Mouse (Mus musculus) cerebellum, adult 2 months (tissue): Measurements from ENCODE around the gene Gstm4. TPM values are rescaled to one million over a fixed set of nuclear protein-coding genes. Genes with fewer than 3 reads are reported as not detected.
A peak's percentile ranks its signal among the peaks of the same experiment; 100 is the strongest.

Source experiments
- DNase-seq, 2 experiments: peaks; one replicate each; pipeline ENCODE4 v3.0.0; 2021
- H3K27ac ChIP-seq: fragments of 200-500 bp; 2 replicates; pipeline ENCODE4 v1.5.1; 2012; ENCODE audit warnings: low read length, control low read depth, inconsistent platforms; ENCODE audit not compliant: insufficient read depth
- H3K27me3 ChIP-seq: fragments of 200-500 bp; 2 replicates; pipeline ENCODE4 v1.6.1; 2012; ENCODE audit warnings: inconsistent platforms, mild to moderate bottlenecking, low read length, moderate library complexity; ENCODE audit not compliant: control insufficient read depth, insufficient read depth
- H3K4me1 ChIP-seq: fragments of 200-500 bp; 2 replicates; pipeline ENCODE4 v1.6.1; 2011; ENCODE audit warnings: low read length; ENCODE audit not compliant: control insufficient read depth, insufficient read depth
- H3K4me3 ChIP-seq: fragments of 200-500 bp; replicated peaks from 2 replicates; pipeline ENCODE3; 2011; ENCODE audit warnings: mild to moderate bottlenecking, low read depth, low read length, control low read depth; ENCODE audit not compliant: insufficient read depth
- CTCF ChIP-seq: fragments of 200-500 bp; IDR thresholded peaks from 2 replicates; pipeline ENCODE4 v1.5.1; 2011; ENCODE audit warnings: low read depth, mild to moderate bottlenecking, control low read depth, low read length, moderate library complexity, borderline replicate concordance; ENCODE audit not compliant: insufficient read depth
- POLR2A ChIP-seq: fragments of 200-500 bp; IDR thresholded peaks from 2 replicates; pipeline ENCODE4 v1.6.1; 2011; ENCODE audit warnings: low read length, control low read depth, borderline replicate concordance; ENCODE audit not compliant: insufficient read depth
- WGBS: fragments of 180-500 bp; shearing (Covaris S2); methylation state at CpG from one replicate; pipeline ENCODE4 v1.1.7; 2018; 5-methylcytosine and 5-hydroxymethylcytosine counted together
- polyA plus RNA-seq: library from polyadenylated mRNA; depleted of rRNA; stranded (reverse); fragments of >200 nt; gene quantifications from 2 replicates; pipeline ENCODE4 v1.2.3, GENCODE M21; 2012

Gene Gstm4
- polyA plus RNA-seq, 1 experiment, result 11.8 TPM

DNA sequence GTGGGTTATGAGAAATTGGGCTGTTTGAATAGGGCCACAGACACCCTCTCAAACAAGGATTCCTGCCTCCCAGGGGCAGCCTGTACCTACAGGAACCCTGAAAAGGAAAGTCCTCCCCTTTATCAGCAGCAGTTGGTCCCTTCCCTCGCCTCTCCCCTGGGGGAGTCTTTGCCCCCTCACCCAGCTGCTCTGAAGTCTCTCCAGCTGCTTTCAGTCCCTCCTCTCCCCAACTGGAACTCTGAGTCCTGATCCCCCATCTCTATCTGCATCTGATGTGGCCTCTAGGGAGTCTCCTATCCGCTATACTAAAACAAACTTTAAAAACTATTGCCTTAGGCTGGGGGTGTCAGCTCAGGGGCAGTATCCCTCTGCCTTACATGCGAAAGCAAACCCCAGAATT lies 42.6 kb upstream of the Gstm4 start:
- Histone ChIP-seq H3K4me1 (peaks cover 17% of the 10 kb centered on the region), H3K27ac (no peak overlapping the region), H3K27me3 (no peaks in the 10 kb centered on the region), H3K4me3 (no peak overlapping the region)
- no peak for TF ChIP-seq CTCF
- no peak for TF ChIP-seq POLR2A
- WGBS, result 82% methylated on average over 3 of the region's 3 CpGs
- no peak for DNase-seq

- TF ChIP-seq POLR2A (no peak), CTCF (no peak)
- 2% methylated on average over 29 of the region's 29 CpGs for WGBS
- Histone ChIP-seq H3K4me3 (peak within 1 kb of the TSS; percentile 95), H3K4me1 (peaks cover 25% of the 10 kb centered on the region), H3K27me3 (no peaks in the 10 kb centered on the region), H3K27ac (peak within 1 kb of the TSS; percentile 97)
- peak; percentile 61 to 72 for DNase-seq
Measured at GRCm38 (mm10) chr3:108086470-108086979, 41.8 kb upstream of the Gstm4 start, which contains the start of gene Ampd2. Gene Ampd2 (minus strand): TSS chr3:108086651.

GRCm38 (mm10) chr3:108085721-108086469 lies 41.2 kb upstream of the Gstm4 start:
- H3K27ac ChIP-seq, result peak overlapping the region; percentile 97
- under 1% methylated on average over 31 of the region's 31 CpGs for WGBS
- peak overlapping the region; percentile 95 for H3K4me3 ChIP-seq
- no peaks in the 10 kb centered on the region for H3K27me3 ChIP-seq
- peaks cover 25% of the 10 kb centered on the region for H3K4me1 ChIP-seq
- peak; percentile 87 to 89 for DNase-seq
- TF ChIP-seq POLR2A (peak; percentile 35; the same call in 1 of the 2 replicates), CTCF (no peak)

DNA sequence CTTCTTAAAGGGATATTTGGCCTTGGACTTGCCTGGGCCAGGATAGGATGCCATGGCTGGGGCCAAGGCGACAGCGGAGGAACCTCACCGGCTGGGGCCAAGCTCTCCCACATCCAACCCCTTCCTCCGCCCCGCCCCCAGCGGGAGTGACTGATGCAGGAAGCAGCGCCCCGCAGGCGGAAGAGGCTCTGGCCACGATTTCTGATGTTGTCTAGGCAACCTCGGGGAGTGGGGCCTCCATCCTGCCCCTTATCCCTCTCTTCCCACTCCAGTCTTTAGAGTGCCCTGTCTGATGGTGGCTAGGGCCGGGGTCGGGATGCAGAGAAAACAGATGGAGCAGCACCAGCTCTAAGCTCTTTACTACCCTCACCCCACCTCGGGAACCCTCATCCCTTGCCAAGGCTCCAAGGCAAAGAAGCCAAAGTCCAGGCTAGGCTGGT lies 40.6 kb upstream of the Gstm4 start:
- Histone ChIP-seq H3K27ac (peak overlapping the region; percentile 97), H3K4me1 (peaks cover 25% of the 10 kb centered on the region), H3K4me3 (peak overlapping the region; percentile 95), H3K27me3 (no peaks in the 10 kb centered on the region)
- TF ChIP-seq CTCF (no peak), POLR2A (peak; percentile 55; the same call in 1 of the 2 replicates)
- WGBS, result under 1% methylated on average over 14 of the region's 14 CpGs
- DNase-seq, result peak; percentile 96

DNA sequence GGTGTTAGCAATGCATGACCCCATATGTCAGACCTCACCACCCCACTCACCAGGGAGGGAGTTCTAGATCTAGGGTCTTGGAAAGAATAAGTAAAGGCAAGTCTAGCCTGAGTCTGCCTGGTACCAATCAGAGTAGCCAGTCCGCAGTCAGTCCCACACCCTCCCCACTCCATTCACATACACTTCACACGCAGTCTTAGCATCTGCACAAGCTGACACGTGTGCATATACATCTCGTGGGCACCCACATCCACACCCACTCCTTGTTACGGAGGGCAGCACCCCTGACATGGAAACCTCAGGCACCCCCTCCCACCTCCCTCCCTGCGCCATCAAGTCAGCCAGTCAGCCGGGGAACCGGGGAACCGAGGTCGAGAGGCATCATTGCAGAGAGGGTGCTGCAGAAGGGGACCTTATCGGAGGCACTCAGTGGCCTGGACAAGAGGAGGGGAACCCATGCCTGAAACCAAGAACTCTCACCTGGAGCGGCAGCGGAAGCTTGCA lies 40.1 kb upstream of the Gstm4 start:
- no peaks in the 10 kb centered on the region for H3K27me3 ChIP-seq
- peaks cover 25% of the 10 kb centered on the region for H3K4me1 ChIP-seq
- H3K27ac ChIP-seq, result peak overlapping the region; percentile 97
- 1% methylated on average over 13 of the region's 13 CpGs for WGBS
- no peak for TF ChIP-seq POLR2A
- DNase-seq, result no peak
- H3K4me3 ChIP-seq, result peak overlapping the region; percentile 95

DNA sequence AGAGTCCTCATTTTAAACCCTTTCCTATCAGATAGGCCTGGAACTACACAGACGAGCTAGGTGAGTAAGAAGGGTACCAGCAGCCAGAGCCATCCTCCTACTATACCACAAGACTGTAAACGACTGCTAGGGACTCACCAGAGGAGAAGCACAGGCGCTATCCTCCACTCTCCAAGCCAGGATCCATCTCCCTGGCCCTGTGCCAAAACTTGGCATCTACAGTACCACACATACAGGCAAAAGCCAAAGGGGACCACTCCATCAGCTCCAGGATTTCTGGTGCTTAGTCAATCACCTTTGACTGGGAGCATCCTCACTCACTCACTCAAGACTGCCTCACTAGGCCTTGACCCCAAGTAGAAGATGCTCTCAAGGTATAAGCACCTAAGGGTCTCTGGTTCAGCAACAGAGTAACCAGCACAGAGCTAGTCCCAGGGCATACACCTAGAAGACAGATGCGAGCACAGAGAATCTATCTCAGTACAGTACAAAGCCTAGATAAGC lies 39.3 kb upstream of the Gstm4 start:
- Histone ChIP-seq H3K27ac (0 out of 2 replicates have a peak overlapping the region, but pooled peaks have one; percentile 17), H3K4me1 (peaks cover 25% of the 10 kb centered on the region), H3K27me3 (no peaks in the 10 kb centered on the region), H3K4me3 (peak overlapping the region; percentile 47)
- no peak for TF ChIP-seq POLR2A
- TF ChIP-seq CTCF, result no peak
- WGBS, result 35% methylated on average over 4 of the region's 4 CpGs
- peak; percentile 53 to 66 for DNase-seq

- TF ChIP-seq POLR2A, result no peak
- TF ChIP-seq CTCF, result no peak
- Histone ChIP-seq H3K27me3 (no peaks in the 10 kb centered on the region), H3K4me3 (no peak overlapping the region), H3K4me1 (peaks cover 25% of the 10 kb centered on the region), H3K27ac (no peak overlapping the region)
- 63% methylated on average over 2 of the region's 2 CpGs for WGBS
- no peak for DNase-seq
Measured at GRCm38 (mm10) chr3:108083161-108083560, 38.5 kb upstream of the Gstm4 start.

DNA sequence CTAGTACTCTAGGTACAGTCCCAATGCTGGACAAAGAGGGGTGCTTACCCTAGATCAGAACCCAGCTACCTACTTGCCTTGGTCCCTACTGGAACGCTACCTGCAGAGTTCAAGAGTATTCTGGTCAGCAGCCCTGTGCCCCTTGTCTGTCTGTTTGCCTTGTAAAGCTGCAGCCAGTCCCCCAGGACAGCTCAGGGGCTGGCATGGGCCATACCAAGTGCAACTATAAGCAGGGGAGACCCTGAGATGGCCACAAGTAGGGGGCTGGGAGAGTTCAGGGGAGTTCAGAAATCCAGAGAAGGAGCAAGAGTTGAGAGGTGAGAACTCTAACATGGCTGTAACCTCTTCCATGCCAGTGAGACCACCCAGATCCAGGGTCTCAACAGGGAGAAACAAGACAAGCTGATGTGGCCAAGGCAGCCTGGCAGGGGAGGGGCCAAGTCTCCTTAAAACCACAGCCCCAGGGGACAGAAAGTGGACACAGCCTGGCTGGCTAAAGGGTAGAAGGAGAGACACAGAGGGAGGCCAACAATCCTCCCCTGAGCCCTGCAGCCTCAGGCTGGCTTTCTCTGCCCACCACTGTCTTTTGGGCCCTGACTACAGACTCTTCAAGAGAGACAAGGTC lies 37.7 kb upstream of the Gstm4 start:
- WGBS, result 48% methylated on average over 1 of the region's 1 CpGs

More for the DNA sequence above, 37.7 kb upstream of the Gstm4 start:
- no peak for TF ChIP-seq POLR2A
- no peak for TF ChIP-seq CTCF
- H3K4me1 ChIP-seq, result peaks cover 26% of the 10 kb centered on the region
- no peak overlapping the region for H3K4me3 ChIP-seq
- no peak for DNase-seq
- no peak overlapping the region for H3K27ac ChIP-seq
- no peaks in the 10 kb centered on the region for H3K27me3 ChIP-seq
